Mouse (Mus musculus) cerebellum, postnatal 14 days (tissue): ENCODE results near the gene Alkbh2.

ENCODE experiments used
- DNase-seq, 2 experiments: peaks; one replicate each; pipeline ENCODE4 v3.0.0; 2021; ENCODE audit warnings: mixed read lengths in 2 of 2

The Alkbh2 gene

GRCm38 (mm10) chr5:114099709-114100389 lies 28.2 kb downstream of the Alkbh2 start:
- peak; percentile 96 to 98 for DNase-seq

DNA sequence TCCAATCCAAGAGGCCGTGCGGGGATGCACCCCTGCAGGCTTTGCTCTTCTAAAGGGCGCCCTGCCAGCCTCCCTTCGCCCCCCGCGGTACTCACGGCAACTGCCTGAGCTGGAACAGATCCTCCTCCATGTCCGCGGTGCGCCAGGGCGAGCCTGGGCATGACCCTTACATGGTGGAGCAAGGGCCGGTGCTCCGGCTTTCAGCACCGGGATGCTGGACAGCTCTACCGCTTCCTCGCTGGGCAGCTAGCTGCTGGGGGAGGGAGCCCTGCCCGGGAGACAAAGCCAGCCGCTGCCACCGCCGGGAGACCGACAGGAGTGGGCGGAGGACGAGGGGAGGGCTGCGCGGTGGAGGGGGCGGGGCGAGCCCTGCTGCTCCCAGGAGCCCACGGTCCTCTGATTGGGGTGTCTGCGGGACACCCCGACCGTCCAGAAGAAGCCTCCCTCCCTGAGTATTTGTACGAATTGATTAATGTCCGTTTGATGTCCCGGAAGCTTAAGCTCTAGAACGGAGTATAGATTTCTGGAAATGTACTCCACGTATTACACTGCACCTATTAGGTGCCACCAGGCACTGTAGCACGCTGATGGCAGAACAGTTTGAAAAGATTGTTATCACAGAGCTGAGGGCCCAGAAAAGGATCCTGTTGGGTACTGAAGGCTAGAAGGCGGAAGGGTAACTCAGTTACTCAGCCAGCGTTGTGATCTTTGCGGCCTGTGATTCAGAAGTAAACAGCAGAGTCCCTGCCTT lies 36.8 kb downstream of the Alkbh2 start, which contains the start of gene Svop:
TSS of gene Svop (minus strand) at position 514 of the 751 bp plus-strand sequence.
- peak; percentile 86 to 88 for DNase-seq

GRCm38 (mm10) chr5:114090421-114091013 lies 37.5 kb downstream of the Alkbh2 start:
- peak in 1 of 2 experiments; percentile 29 for DNase-seq

DNA sequence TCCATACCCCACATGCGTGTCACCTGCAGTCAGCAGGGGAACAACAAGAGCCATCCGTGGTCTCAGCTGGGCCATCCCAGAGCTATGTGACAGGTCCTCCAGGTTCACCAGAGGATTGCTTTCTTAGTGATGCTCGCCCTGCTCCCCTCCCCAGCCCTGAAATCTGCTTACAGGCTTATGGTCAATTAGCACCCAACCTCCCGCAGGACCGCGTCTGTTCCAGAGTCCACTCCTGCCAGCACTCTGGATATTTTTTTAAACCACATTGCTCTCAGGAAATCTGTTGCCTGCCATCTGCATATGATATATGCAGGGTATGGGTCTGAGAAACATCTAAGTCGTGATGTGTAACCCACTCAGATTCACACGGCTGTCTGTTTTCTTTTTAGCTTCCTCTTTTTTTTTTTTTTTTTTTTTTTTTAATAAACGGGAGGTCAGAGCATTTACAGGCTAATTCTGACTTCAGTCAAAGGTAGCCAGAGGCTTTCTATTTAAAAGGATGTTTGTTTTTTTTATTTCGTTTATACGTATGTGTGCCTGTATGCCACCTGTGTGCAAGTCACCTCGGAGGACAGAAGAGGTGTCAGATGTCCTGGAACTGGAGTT lies 40.0 kb downstream of the Alkbh2 start:
- peak; percentile 60 to 63 for DNase-seq

GRCm38 (mm10) chr5:114085501-114085900 lies 42.5 kb downstream of the Alkbh2 start:
- DNase-seq: no peak

GRCm38 (mm10) chr5:114077009-114077408 lies 51.0 kb downstream of the Alkbh2 start:
- DNase-seq: no peak
